Mouse (Mus musculus): ENCODE measurements around the gene Igsf8.
A peak's percentile ranks its signal among the peaks of the same experiment; 100 is the strongest.
"Not testable (repeated sequence)": the region's sequence is repeated elsewhere in the genome, so short reads cannot be mapped to it uniquely, and the experiment has no call there.

The Igsf8 gene

DNA sequence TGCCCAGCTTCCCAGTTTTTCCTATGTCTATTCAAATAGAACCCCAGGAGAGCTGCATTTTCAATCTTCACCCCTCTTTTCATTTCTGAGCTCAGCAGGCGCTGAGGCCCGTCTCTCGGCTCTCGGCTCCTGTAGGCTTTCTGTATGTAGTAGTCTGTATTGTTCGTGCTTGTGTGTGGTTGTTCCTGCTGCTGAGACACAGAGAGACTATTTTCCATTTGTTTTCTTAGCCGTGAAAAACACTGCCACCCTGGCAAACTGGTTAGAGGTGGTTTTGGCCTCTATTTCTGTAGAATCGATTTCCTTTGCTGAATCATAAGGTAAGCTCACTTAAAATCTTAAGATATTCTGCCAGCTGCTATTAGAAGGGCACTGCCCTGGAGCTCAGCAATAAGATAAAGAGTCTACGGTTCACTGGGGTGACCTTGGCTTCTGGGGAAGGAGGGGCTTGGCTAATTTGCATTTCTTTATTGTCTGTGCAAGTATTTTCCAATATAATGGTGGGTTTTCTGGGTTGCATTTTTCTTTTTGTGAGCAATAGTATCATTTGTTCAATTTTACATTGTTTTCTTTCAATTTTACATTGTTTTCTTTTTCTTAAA, at the start of gene Igsf8:
Gene Igsf8 (plus strand): TSS at position 165 of the 602 bp plus-strand sequence.
- no peak for DNase-seq (ENCODE audit: low read depth, low spot score)

DNA sequence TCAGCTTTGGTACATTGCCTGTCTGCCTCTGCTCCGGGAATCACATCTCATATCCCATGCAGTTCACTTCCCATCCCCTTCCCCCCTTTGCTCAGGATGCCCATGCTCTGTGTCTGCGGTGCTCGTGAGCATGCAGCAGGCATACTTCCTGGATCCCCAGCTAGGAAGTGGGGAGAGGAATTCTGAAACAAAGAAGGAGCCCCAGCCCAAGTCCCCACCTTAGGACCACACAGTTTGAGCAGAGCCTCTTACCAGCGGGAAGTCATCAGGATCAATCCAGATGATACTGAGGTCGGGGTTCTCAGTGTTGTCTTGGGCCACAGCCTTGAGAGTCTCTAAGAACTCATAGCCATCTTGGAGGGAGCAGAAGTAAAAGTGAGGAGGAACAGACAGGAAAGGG, 48.7 kb upstream of the Igsf8 start:
- no peak for DNase-seq (ENCODE audit: low read depth, low spot score)

DNA sequence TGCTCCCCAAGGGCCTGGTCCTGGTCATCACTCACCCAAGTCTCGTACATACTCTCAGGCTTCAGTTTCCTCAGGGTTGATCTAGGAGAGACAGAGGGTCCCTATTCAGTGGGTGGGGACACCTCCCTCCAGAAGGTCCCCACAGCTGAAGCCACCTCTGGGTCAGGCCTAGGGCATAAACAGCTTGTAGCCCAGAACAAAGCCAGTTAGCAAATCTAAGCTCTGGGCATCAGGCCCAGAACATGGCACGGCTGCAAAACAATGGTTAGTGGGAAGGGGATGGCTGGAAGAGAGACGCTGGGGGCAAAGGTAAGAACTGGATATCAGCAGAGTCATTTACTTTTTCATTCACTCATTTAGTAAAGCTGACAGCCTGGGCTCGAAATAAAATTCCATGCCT, 47.7 kb upstream of the Igsf8 start:
- no peak for DNase-seq (ENCODE audit: low read depth, low spot score)

DNA sequence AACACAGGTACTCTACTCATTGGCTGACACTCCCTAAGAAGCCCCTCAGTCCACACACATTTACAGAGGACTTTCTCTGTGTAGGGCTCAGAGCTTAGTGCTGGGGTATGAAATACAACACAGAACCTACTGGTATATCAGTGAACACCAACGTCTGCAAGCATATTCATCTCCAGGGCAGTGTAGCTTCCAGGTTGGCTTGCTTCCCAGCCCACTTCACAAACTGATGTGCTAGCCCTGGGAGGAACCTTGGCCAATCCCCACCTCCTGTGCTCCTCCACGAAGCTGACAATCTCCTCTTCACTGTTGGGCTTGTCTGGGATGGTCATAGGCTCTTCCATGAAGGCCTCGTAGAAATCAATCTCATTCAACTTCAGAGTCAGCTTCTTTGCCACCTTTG, 46.7 kb upstream of the Igsf8 start:
- DNase-seq (ENCODE audit: low read depth, low spot score) = no peak

DNA sequence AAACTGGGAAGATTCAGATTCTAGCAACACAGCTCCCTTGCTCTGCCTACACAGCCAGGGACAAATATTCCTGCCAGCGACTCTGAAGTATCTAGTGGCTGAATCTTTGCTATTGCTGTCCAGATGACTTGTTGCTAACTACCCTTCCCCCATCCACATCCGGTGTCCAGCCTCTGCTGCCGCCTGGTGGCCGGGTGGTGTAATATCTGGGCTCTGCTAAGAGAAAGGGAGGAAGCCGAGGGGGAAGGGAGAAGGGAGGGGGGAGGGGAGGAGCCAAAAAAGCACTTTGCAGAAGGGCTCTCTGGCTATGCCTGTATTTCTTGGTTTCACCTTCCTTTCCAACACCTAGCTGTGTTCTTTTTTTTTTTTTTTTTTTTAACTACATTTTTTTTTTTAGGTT, 44.3 kb upstream of the Igsf8 start:
- DNase-seq (ENCODE audit: low read depth, low spot score) = peak; percentile 89

DNA sequence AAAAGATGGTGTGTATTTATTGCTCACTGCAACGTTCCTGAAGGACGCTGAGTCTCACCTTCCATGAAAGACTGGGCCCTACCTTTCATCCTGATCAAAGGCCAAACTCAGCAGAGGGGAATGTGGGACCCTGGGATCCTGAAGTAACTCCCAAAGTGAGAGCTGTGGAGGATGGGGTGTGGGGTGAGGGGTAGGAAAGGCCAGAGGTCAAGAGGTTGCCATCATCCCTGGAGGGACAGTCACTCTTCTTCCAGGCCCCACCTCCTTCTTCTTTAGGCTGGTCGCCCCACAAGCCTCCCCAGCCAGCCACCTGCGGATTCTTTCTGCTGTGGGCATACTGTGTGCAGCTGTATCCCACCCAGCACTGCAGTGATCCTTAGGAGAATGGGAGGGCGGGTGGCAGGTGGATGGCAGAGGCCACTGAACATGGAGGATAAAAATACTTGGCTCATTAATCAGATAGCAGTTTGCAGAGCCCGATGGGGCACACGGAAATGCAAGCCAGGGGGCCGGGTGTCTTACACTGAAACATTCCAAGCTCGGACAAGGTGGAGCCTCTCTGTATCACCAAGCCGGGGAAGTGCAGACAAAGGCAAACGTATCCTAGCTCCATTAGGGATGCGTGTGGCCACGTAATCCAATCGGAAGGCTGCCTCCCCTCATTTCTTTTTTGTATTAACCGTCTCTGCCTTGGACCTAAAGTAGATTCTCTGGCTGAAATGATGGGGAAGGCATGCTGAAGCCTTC, 43.1 kb upstream of the Igsf8 start:
- DNase-seq (ENCODE audit: low read depth, low spot score) = no peak

- no peak for DNase-seq (ENCODE audit: low read depth, low spot score)
Observed at GRCm38 (mm10) chr1:172219451-172220406, 41.7 kb upstream of the Igsf8 start, which contains the start of gene Casq1. Casq1 (minus strand) TSS chr1:172219868.

DNA sequence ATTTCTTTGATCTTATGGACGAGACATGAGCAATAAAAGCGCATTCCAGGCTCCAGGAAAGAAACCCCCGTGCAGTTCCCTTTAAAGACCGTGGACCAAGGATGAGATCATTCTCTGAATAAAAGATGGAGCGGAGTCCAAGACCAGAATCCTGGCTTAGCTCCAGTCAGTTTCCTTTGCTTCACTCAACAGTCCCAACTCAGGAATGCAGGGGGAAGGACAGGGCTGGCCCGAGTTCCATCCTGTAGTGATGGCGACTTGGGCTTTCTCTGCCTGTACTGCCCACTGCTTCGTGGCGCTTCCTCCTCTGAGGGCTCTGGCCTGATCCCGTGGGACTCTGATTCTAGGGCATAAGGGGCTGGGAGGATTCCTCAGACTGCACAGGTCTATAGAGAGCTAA, 41.0 kb upstream of the Igsf8 start:
- DNase-seq (ENCODE audit: low read depth, low spot score) = no peak

- no peak for DNase-seq (ENCODE audit: low read depth, low spot score)
Observed at GRCm38 (mm10) chr1:172221297-172222063, 40.0 kb upstream of the Igsf8 start.

DNA sequence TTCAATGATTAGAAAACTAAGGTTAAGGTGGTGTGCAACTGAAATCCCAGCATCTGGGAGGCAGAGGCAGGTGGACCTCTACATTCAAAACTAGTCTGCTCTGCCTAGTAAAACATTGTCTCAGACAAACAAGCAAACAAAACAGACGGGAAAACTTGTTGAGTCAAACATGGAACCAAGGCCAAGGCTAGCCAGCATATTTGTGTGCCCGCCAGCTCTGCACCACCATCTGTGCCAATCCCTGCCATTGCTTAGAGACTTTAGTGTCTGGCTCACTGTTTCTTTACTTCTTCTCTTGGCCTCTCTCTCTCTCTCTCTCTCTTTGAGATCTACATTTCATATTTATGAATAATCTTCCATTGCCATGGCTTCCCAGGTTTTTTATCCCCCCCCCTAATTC, 33.2 kb upstream of the Igsf8 start:
- DNase-seq (ENCODE audit: low read depth, low spot score) = no peak

DNA sequence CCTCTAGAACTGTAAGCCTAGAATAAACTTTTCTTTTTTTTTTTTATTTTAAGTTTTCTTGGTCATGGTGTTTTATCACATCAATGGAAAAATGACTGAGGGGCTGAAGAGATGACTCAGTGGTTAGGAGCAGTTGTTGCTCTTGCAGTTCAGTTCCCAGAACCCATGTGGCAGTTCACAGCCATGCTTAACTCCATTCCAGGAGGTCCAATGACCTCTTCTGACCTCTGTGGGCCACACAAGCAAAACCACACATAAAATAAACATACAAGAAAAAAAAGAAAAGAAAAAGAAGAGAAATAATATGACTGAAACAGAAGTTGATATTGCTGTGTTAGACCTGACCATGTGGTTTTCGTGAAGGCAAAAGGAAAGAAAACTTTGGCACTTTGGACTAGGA, 32.2 kb upstream of the Igsf8 start:
- no peak for DNase-seq (ENCODE audit: low read depth, low spot score)

GRCm38 (mm10) chr1:172240945-172241708, 20.3 kb upstream of the Igsf8 start:
- no peak for DNase-seq (ENCODE audit: low read depth, low spot score)

DNA sequence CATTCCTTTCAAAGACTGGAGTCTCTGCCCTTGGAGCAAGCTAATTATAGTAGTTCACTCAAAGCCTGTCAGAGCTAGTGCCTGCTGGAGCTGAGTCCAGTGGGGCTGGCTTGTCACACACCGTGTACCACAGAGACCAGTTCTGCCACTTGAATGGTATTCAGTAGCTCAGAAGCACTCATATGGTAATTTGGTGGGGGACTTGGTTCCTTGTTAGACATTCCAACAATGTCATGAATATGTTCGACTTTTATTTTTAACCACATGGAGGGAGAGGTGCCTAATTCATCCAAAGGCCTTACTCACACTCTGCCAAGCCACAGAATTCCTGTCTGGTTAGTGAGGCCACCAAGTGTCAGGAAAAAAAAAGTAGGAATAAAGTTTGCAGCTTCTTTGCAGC, 19.0 kb upstream of the Igsf8 start:
- no peak for DNase-seq (ENCODE audit: low read depth, low spot score)

DNA sequence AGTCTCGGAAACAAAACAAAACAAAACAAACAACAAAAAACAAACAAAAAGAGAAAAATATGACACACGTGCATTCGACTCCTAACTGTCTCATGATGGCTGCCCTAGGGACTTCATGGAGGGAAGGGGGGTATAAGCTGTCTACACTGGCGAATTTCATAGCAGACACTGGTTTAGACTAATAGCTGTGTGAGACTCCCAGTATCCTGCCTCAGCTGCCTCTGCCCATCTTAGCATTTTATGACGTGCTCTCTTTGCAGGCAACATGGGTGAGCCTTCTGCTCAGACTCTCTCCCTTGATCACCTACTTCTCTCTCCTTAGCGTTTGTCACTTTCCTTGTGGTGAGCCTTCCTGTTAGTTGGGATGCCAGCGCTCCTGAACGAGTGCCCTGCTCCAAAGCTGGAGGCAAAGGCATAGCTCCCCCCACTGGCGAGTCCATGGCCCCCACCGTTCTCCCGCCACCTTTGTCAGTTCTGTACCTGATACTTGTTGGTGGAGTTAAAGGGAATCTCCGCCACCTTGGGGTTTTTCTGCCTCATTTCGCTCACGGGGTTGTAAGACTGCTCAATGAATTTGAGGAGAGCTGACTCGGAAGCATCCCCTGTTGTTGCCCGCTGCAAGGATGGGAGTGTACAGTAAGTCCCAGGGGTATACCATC, 17.8 kb upstream of the Igsf8 start:
- DNase-seq (ENCODE audit: low read depth, low spot score) = no peak

DNA sequence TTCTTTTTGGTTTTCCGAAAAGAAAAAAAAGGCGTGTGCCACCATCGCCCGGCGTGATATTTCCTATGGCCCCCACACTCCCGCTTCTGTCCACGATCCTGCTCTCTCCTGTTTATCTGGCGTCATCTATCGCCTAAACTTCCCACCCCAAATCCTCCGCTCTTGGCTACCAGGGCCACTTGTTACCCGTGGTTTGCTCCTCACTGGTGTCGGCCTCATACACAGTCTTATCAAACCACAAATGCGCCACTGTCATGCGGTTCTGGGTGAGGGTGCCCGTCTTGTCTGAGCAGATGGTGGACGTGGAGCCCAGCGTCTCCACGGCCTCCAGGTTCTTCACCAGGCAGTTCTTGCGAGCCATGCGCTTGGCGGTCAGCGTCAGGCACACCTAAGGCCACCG, 16.8 kb upstream of the Igsf8 start:
- not testable (repeated sequence) for DNase-seq (ENCODE audit: low read depth, low spot score)

DNA sequence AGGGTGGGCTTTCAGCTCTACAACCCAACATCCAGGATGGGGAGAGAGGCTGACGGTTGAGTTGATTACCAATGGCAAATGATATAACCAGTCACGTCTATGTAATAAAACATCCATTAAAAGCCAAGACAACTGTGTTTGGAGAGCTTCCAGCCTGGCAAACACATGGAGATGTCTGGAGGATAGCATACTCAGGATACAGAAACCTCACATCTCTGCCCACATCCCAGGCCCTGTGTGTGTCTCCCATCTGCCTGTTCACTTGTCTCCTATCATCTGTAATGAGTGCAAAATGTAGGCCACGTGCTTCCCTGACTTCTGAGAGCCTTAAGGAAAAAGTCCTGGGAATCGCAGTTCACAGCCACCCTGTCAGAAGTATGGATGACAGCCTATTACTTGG, 14.2 kb upstream of the Igsf8 start:
- DNase-seq (ENCODE audit: low read depth, low spot score) = no peak

DNA sequence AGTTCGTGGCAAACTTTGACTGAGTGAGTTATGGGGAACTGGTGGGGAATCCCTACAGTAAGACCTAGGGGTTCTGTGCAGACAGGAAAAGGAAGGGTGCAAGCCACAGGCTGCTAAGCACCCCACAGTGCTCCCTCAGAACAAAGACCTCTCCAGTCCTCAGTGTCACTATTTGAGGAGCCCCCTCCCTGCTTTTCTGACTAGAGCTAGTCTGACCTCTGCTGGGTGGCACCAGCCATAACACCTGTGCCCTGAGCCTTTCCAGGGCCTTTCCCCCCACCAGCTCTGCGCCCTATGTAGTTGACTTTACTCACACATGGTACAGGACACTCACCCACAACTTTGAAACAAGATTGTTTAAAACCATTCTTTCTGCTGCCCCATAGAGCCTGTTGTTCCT, 13.8 kb upstream of the Igsf8 start:
- no peak for DNase-seq (ENCODE audit: low read depth, low spot score)

GRCm38 (mm10) chr1:172258314-172258713, 3.1 kb upstream of the Igsf8 start, which contains the start of gene Atp1a4:
Atp1a4 (minus strand) TSS chr1:172258414.
- DNase-seq (ENCODE audit: low read depth, low spot score) = no peak

- DNase-seq (ENCODE audit: low read depth, low spot score) = no peak
Observed at GRCm38 (mm10) chr1:172271208-172271607, 9.8 kb downstream of the Igsf8 start.

DNA sequence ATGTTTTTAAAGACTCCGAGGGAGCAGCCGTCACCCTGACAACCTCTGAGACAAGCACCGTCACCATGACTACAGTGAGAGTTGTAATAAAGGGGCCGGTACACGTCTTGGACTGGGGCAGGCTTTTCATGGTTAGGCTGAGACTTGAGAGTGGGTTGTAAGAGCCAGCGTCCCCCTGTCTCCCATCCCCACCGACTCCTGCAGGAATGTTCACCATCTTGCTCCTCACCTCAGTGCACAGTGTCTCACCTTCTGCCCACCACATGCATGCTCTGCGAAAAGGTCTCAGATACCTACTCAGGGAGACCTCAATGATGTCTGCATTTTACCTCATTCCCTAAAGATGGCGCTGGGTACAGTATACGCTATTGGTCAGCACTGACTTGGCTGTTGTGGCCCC, 10.3 kb downstream of the Igsf8 start:
- no peak for DNase-seq (ENCODE audit: low read depth, low spot score)
